Comparison of ENCODE assay signal across 11 mouse cellular contexts in genomic region chr15:86029981-86030380, GRCm38 (mm10). TPM values are rescaled to one million over a fixed set of nuclear protein-coding genes. Genes with fewer than 3 reads are reported as not detected.
DNase-seq lines count a peak whose midpoint lies in the region; ATAC-seq and TF ChIP-seq lines count a peak whose summit lies in the region.
"Had no signal": no experiment of that assay in that cellular context is flagged by ENCODE, and none has a peak within 500 bp of the region (broad histone marks: within the 10 kb centered on the region; RNA-seq: fewer than 3 reads in every experiment).

No protein-coding gene starts in this region.

- H3K4me2 ChIP-seq in embryonic facial prominence, embryonic 15.5 days (replicated peaks) = peak overlapping the region; percentile 38
- peak overlapping the region; percentile 6; the same call in 1 of the 2 replicates for H3K4me2 ChIP-seq in limb, embryonic 14.5 days (replicated peaks; ENCODE audit: low read depth, low read length, severe bottlenecking)
- H3K4me2 ChIP-seq: liver, embryonic 11.5 days had no signal

- peak; percentile 13 for DNase-seq in kidney, adult 11 months
- no peak for DNase-seq in kidney, postnatal 14 days
- no peak for DNase-seq in limb, embryonic 14.5 days (ENCODE audit: low spot score)
- no peak for DNase-seq in adrenal gland, adult 18-20 months (ENCODE audit: low spot score in 2 of 2)
- DNase-seq in MN1 (ENCODE audit: low spot score) = no peak
- DNase-seq: adrenal gland, adult 2 months; right cerebral cortex, postnatal 25 days had no signal

- TF ChIP-seq POLR2A in ES-Bruce4 (IDR thresholded peaks at IDR 0.05; ENCODE audit: insufficient read depth, low read length) = no peak
- no peak for TF ChIP-seq POLR2A in limb, embryonic 14.5 days (IDR thresholded peaks at IDR 0.05; ENCODE audit: borderline replicate concordance, extremely low read depth, insufficient read depth, insufficient read length)

- no peaks in the 10 kb centered on the region for H3K36me3 ChIP-seq in ES-Bruce4 (ENCODE audit: control insufficient read depth, insufficient read depth, low read length, poor library complexity, severe bottlenecking)
- H3K36me3 ChIP-seq in embryonic facial prominence, embryonic 15.5 days = peaks cover 10% of the 10 kb centered on the region
- peaks cover 6% of the 10 kb centered on the region; the same call in 1 of the 2 replicates for H3K36me3 ChIP-seq in limb, embryonic 14.5 days (ENCODE audit: control insufficient read depth, insufficient read depth, low read length)

- peak overlapping the region; percentile 14; the same call in 1 of the 2 replicates for H3K9ac ChIP-seq in ES-Bruce4 (ENCODE audit: low read depth, poor library complexity, severe bottlenecking)
- no peak overlapping the region for H3K9ac ChIP-seq in embryonic facial prominence, embryonic 15.5 days
- no peak overlapping the region for H3K9ac ChIP-seq in limb, embryonic 14.5 days (ENCODE audit: low read depth, low read length, severe bottlenecking)

- no peaks in the 10 kb centered on the region for H3K27me3 ChIP-seq in ES-Bruce4 (ENCODE audit: control insufficient read depth, insufficient read depth, low read length, poor library complexity, severe bottlenecking)
- H3K27me3 ChIP-seq in embryonic facial prominence, embryonic 15.5 days = peaks cover 26% of the 10 kb centered on the region
- peaks cover 16% of the 10 kb centered on the region for H3K27me3 ChIP-seq in limb, embryonic 14.5 days (ENCODE audit: control insufficient read depth, insufficient read depth, low read length)

- no peak for TF ChIP-seq EP300 in ES-Bruce4 (IDR thresholded peaks at IDR 0.05; ENCODE audit: insufficient read depth, low read depth, low read length)

- no peak overlapping the region for H3K27ac ChIP-seq in ES-Bruce4 (ENCODE audit: insufficient read depth, low read length)
- H3K27ac ChIP-seq in embryonic facial prominence, embryonic 15.5 days (replicated peaks) = no peak overlapping the region
- no peak overlapping the region for H3K27ac ChIP-seq in limb, embryonic 14.5 days (replicated peaks; ENCODE audit: low read depth, low read length)

- H3K4me3 ChIP-seq in ES-Bruce4 (ENCODE audit: low read depth, low read length) = no peak overlapping the region
- H3K4me3 ChIP-seq in embryonic facial prominence, embryonic 15.5 days (replicated peaks) = peak overlapping the region; percentile 25
- peak overlapping the region; percentile 10; the same call in 1 of the 2 replicates for H3K4me3 ChIP-seq in limb, embryonic 14.5 days (replicated peaks; ENCODE audit: low read length)

- TF ChIP-seq CTCF in ES-Bruce4 (IDR thresholded peaks at IDR 0.05; ENCODE audit: low read depth, low read length) = peak; percentile 39

- 54% methylated on average over 14 of the region's 14 CpGs for WGBS in embryonic facial prominence, embryonic 15.5 days
- 66% methylated on average over 14 of the region's 14 CpGs for WGBS in limb, embryonic 14.5 days

- ATAC-seq in embryonic facial prominence, embryonic 15.5 days (ENCODE audit: insufficient number of reproducible peaks, low FRiP score, low TSS enrichment, low read depth) = no peak
- no peak for ATAC-seq in limb, embryonic 14.5 days (ENCODE audit: low FRiP score, low read depth)
- no peak for ATAC-seq in CD4-positive, CD25-positive, alpha-beta regulatory T cell, adult 4 months

- no peaks in the 10 kb centered on the region for H3K4me1 ChIP-seq in ES-Bruce4 (ENCODE audit: control insufficient read depth, insufficient read depth, low read length)
- peaks cover 29% of the 10 kb centered on the region for H3K4me1 ChIP-seq in embryonic facial prominence, embryonic 15.5 days
- peaks cover 17% of the 10 kb centered on the region for H3K4me1 ChIP-seq in limb, embryonic 14.5 days (ENCODE audit: control insufficient read depth, insufficient read depth, low read length)

- no peaks in the 10 kb centered on the region for H3K9me3 ChIP-seq in ES-Bruce4 (replicated peaks; ENCODE audit: control insufficient read depth, insufficient read depth, low read length, poor library complexity, severe bottlenecking)
- H3K9me3 ChIP-seq in embryonic facial prominence, embryonic 15.5 days (replicated peaks) = no peaks in the 10 kb centered on the region
- H3K9me3 ChIP-seq in limb, embryonic 14.5 days (ENCODE audit: control insufficient read depth, low read length) = no peaks in the 10 kb centered on the region; the same call in none of the 2 replicates

RNA-seq across cellular contexts. Expression of gene Celsr1, which starts 3.6 kb away (rescaled TPM):
- polyA plus RNA-seq in ES-Bruce4 (2011; ENCODE audit: insufficient read depth, insufficient read length, low read depth, missing spikeins) = 8.0 and 10.2 TPM in 2 replicates
- polyA plus RNA-seq in embryonic facial prominence, embryonic 15.5 days (2015; fragmentation: Nextera tagmentation; extraction: Ambion mirVana) = 4.2 and 5.1 TPM in 2 replicates
- polyA plus RNA-seq in limb, embryonic 14.5 days (2012; rRNA removed) = 11.8 and 13.1 TPM in 2 replicates
- polyA plus RNA-seq in limb, embryonic 14.5 days (2014; fragmentation: Nextera tagmentation; extraction: Ambion mirVana) = 6.5 TPM in 2 replicates
- total RNA-seq in adrenal gland, adult 18-20 months (2021) = 1 to 10 TPM; 2.9 to 3.7 TPM
- 1 to 10 TPM; 3.3 to 3.8 TPM for polyA plus RNA-seq in CD4-positive, CD25-positive, alpha-beta regulatory T cell, adult 4 months (2017; shearing (Covaris generic))

RNA-seq across cellular contexts. Expression of gene Gramd4, which starts 27.5 kb away (rescaled TPM):
- 22.6 TPM in 2 replicates for polyA plus RNA-seq in ES-Bruce4 (2011; ENCODE audit: insufficient read depth, insufficient read length, low read depth, missing spikeins)
- 17.8 and 18.9 TPM in 2 replicates for polyA plus RNA-seq in embryonic facial prominence, embryonic 15.5 days (2015; fragmentation: Nextera tagmentation; extraction: Ambion mirVana)
- 23.5 and 26.4 TPM in 2 replicates for polyA plus RNA-seq in limb, embryonic 14.5 days (2012; rRNA removed)
- 12.3 and 15.4 TPM in 2 replicates for polyA plus RNA-seq in limb, embryonic 14.5 days (2014; fragmentation: Nextera tagmentation; extraction: Ambion mirVana)
- total RNA-seq in adrenal gland, adult 18-20 months (2021) = 10 to 100 TPM; 12.7 to 14.6 TPM
- 10 to 100 TPM; 25.3 to 25.7 TPM for polyA plus RNA-seq in CD4-positive, CD25-positive, alpha-beta regulatory T cell, adult 4 months (2017; shearing (Covaris generic))
